Mouse (Mus musculus) urinary bladder, postnatal 14 days (tissue): ENCODE results near the gene Tap2.
A peak's percentile ranks its signal among the peaks of the same experiment; 100 is the strongest.
"Not testable (repeated sequence)": the region's sequence is repeated elsewhere in the genome, so short reads cannot be mapped to it uniquely, and the experiment has no call there.

Experiments
- DNase-seq: peaks from one replicate; pipeline ENCODE4 v3.0.0; 2021; ENCODE audit warnings: low spot score

Tap2 gene

DNA sequence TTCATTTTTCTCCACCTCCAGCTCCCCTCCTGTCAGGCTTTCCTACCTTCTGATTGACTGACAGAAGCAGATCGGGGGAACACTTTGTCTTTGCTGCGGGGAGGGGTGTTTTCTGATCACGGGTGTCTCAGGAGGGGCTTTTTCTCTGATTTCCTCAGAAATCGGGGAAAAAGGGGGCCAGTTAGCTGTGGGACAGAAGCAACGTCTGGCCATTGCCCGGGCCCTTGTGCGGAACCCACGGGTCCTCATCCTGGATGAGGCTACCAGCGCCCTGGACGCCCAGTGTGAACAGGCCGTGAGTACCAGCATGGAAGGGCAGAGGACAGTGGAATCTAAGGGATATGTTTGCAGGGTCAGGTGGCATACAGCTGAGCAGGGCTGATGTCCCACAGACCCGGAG lies 11.8 kb downstream of the Tap2 start:
- DNase-seq, result no peak

DNA sequence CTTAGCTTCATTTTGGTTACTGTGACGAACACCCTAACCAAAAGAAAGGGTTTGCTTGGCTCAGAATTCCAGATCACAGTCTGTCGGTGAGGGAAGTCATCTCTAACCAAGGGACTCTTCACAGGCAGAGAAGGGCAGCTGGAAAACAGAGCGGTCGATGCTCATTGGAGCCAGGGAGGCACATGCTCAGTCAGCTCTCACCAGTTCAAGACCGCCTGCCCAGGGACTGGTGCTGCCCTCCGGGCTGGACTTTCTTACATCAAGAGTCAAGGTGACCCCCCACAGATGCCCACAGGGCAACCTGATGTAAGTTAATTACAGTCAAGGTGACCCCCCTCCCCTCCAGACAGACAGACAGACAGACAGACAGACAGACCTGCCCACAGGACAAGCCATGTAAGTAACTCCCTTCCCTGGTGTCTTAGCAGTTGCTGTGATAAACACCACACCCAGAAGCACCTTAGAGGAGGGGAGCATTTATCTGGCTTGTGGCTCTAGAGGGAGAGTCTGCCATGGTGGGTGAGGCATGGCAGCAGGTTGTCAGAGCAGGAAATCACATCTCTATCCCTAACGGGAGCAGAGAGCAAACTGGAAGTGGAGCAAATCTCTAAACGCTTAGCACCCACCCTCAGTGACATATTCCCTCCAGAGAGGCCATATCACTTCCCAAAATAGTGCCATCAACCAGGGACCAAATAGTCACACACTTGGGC lies 14.0 kb downstream of the Tap2 start:
- DNase-seq, result no peak

- no peak for DNase-seq
Observed at GRCm38 (mm10) chr17:34217986-34218385, 14.7 kb downstream of the Tap2 start.

DNA sequence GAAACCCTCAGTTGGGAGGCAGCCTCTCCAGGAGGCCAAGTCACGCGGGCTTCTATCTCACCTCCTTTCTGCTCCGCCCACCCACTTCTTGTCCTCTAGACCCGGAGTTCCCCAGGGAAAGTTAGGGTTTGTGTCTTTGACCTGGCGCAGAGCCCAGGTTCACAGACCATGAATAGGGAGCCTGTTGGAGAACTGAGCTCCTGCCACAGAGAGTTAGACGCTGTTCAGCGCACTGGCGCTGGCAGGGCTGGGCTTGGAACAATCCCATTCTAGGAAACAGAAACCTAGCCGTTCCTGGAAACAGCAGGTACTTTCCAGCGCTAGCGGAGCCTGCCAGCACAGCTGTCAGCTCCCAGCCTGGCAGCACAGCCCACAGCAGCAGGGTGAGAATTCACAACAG lies 15.3 kb downstream of the Tap2 start:
- DNase-seq, result peak; percentile 31

- peak; percentile 47 for DNase-seq
Observed at GRCm38 (mm10) chr17:34219096-34219495, 15.8 kb downstream of the Tap2 start.

DNA sequence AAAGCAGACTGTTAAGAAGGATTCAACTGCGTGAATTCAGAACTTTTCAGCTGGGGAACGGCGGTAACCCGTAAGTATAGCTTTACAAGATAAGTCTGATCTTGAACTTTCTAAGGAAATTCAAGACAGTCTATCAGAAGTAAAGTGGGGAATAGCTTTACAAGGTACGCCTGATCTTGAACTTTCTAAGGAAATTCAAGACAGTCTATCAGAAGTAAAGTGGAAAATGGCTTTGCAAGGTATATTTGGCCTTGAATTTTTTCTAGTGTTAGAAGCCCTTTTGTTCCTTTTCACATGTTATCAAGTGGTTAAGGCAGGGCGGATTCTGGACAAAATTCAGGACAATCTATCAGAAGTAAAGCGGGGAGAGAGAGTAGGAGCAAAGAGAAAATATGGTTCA lies 16.5 kb downstream of the Tap2 start:
- DNase-seq, result not testable (repeated sequence)

GRCm38 (mm10) chr17:34220401-34220800 lies 17.1 kb downstream of the Tap2 start:
- DNase-seq, result not testable (repeated sequence)

DNA sequence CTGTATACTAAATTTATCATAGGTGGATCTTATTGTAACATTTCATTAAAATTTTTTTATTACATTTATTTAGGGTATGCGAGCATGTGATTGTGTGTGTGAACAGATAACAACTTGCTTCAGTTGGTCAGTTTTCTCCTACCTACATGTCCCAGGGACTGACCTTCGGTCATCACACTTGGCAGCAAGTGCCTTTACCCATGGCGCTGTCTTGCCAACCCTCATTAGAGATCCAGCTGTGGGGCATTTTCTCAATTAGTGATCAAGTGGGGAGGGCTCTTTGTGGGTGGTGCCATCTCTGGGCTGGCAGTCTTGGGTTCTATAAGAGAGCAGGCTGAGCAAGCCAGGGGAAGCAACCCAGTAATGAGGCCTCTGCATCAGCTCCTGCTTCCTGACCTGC lies 21.5 kb downstream of the Tap2 start:
- DNase-seq, result no peak

- DNase-seq, result no peak
Observed at GRCm38 (mm10) chr17:34225426-34225825, 22.1 kb downstream of the Tap2 start.

DNA sequence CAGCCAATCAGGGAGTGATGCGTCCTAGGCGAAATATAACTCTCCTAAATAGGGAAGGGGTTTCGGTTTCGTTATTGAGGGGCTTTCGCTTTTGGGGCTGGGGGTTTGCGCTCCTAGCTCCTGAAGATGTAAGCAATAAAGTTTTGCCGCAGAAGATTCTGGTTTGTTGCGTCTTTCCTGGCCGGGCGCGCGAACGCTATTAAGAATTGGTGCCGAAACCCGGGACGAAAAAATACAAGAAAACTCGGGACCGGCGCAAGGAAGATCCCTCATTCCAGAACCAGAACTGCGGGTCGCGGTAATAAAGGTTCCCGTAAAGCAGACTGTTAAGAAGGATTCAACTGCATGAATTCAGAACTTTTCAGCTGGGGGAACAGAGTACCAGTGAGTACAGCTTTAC lies 22.6 kb downstream of the Tap2 start:
- DNase-seq, result not testable (repeated sequence)

DNA sequence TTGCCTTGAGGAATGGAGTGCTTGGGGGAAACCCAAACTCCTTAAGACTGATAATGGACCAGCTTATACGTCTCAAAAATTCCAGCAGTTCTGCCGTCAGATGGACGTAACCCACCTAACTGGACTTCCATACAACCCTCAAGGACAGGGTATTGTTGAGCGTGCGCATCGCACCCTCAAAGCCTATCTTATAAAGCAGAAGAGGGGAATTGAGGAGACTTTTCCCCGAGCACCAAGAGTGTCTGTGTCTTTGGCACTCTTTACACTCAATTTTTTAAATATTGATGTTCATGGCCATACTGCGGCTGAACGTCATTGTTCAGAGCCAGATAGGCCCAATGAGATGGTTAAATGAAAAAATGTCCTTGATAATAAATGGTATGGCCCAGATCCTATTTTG lies 27.6 kb downstream of the Tap2 start:
- DNase-seq, result not testable (repeated sequence)

- not testable (repeated sequence) for DNase-seq
Observed at GRCm38 (mm10) chr17:34232021-34232420, 28.7 kb downstream of the Tap2 start.

GRCm38 (mm10) chr17:34234926-34235325 lies 31.6 kb downstream of the Tap2 start:
- peak; percentile 72 for DNase-seq

- peak; percentile 34 for DNase-seq
Observed at GRCm38 (mm10) chr17:34236691-34237090, 33.4 kb downstream of the Tap2 start.

GRCm38 (mm10) chr17:34237741-34238140 lies 34.4 kb downstream of the Tap2 start:
- no peak for DNase-seq

DNA sequence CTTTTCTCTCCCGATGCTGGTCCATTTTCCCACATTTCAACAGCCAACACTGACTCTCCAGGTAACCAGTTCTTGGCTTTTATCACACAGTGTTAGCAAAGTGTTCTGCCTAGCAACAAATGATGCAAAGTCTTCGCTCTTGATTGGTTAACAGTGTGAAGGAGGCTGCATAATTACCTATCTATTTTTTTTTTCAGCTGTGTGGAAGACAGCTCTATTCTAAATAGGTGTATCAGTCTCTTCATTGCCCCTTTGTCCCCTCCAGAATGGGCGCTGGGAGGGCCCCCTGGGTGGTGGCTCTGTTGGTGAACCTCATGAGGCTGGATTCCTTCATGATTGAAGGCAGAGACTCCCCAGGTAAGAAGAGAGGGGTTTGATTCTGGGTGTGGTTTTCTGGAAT lies 35.4 kb downstream of the Tap2 start, which contains the start of gene H2-Ob:
TSS of gene H2-Ob (plus strand) at position 198 of the 400 bp plus-strand sequence.
- peak; percentile 37 for DNase-seq

- no peak for DNase-seq
Observed at GRCm38 (mm10) chr17:34239601-34240041, 36.3 kb downstream of the Tap2 start.

DNA sequence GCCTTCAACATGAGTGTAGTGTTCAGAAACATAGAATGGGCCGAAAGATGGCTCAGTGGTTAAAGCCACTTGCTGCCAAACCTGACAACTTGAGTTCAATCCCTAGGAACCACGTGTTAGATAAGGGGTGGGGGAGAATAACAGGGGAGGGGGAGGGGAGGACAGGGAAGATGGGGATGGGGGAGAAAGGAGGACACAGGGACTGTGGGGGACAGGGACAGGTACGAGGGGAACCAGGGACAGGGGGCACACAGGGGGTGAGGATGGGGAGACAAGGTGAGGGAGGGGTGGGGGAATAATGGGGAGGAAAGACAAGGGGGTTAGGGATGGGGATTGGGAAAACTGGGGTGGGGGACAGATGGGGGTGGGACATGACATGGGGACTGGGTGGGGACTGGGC lies 37.0 kb downstream of the Tap2 start:
- no peak for DNase-seq

DNA sequence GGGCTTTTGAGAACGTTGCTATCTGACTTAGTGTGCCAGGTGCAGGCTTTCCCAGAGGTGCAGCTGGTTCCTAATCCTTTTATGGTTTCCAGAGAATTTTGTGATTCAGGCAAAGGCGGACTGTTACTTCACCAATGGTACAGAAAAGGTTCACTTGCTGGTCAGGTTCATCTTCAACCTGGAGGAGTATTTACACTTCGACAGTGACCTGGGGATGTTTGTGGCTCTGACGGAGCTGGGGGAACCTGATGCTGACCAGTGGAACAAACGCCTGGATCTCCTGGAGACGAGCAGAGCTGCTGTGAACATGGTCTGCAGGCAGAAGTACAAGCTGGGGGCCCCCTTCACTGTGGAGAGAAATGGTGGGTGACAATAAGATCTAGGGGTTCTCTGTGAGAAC lies 37.6 kb downstream of the Tap2 start:
- DNase-seq, result no peak

DNA sequence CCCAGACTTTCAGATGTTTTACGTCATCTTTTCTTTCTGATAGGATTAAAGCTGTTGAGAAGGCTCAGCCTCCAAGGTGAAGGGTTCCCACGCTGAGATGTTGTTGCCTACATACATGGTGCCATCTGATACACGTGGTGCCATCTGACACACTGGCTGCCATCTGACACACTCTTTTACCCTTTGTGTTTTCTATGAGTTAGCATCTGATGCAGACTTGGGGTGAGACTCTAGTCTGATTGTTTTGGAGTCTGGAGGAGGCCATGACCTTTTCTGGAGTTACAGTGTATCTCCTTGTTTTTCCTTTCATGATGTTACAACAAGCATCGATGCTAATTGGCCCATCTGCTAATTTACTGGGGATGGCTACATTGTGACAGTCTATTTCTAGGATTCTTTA lies 41.3 kb downstream of the Tap2 start:
- no peak for DNase-seq

DNA sequence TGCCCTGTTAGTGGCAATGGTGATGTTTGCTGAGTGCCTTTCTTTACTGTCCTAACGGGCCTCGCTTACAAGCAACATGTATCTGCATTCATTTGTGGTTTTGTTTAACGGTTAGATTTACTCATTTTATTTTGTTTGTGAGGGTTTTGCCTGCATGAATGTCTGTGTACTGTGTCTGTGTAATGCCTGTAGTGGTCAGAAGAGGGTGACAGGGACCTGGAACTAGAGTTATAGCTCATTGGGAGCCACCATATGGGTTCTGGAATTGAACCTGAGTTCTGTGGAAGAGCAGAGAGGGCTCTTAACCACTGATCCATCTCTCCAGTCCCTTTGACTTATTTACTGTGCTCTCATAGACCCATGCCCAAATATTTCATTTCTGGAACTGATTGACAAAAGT lies 43.7 kb downstream of the Tap2 start:
- no peak for DNase-seq

DNA sequence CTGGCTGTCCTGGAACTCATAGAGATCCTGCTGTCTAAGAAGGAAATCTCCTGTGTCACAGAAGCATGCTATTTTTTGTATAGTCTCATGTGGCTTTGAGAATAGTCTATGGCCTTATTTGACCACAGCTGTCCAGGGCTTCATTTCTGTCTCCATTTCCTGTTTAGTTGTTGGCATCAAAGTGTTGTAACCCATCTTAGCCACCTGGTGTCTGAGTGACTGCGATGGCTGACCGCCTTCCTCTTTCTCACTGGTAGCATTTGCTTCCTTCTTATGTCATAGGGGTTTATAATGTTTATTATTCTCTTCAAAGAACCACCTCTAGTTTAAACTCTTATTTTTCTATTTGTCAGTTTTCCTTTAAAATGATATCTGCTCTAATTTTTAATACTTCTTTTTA lies 45.4 kb downstream of the Tap2 start:
- no peak for DNase-seq

DNA sequence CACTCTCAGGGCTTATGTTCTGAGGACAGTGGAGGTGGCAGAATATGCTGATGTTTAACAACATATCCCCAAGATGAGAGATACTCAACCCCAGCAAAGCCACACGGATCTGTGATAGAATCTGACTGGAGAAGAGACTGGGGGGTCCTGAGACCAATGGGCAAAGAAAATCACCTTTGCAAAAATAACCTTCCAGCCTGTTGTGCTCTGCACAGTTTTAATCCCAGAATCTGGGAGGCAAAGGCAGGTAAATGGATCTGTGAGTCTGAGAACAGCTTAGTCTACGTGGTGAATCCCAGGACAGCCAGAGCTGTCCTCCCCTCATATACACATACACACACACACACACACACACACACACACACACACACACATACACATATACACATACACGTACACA lies 46.0 kb downstream of the Tap2 start:
- no peak for DNase-seq

DNA sequence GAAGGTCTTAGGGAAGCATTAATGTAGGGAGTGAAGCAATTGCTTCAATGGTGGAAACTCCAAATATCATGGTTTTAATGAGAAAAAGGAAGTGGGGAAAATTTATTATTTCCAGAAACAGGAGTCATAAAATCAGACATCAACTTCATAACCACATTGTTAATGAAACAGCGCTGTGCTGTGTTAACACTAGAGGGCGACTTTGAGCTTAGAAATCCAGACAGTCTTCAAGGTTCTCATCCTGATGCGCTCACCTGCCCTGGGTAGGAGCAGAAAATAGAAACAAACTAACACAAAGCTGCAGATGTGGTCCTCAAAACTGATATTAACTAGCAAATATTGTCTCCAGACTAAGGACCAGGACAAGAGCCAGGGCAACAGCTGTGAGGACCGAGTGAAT lies 46.6 kb downstream of the Tap2 start:
- DNase-seq, result peak; percentile 34
